Mouse (Mus musculus) midbrain, embryonic 10.5 days (tissue): ENCODE measurements around the gene Grb10. TPM values are rescaled to one million over a fixed set of nuclear protein-coding genes. Genes with fewer than 3 reads are reported as not detected.

ENCODE experiments used
- DNase-seq: peaks from one replicate; pipeline ENCODE4 v3.0.0-alpha.2; 2017; ENCODE audit warnings: low spot score
- H3K27ac ChIP-seq: fragments of 300-500 bp; sonication (generic); replicated peaks from 2 replicates; pipeline ENCODE4 v1.5.1; 2016; ENCODE audit warnings: mild to moderate bottlenecking
- H3K27me3 ChIP-seq: fragments of 300-500 bp; sonication (generic); 2 replicates; pipeline ENCODE4 v1.6.1; 2016; ENCODE audit warnings: low read depth, mild to moderate bottlenecking; ENCODE audit not compliant: poor library complexity, severe bottlenecking
- H3K36me3 ChIP-seq: fragments of 300-500 bp; sonication (generic); 2 replicates; pipeline ENCODE4 v1.6.1; 2016; ENCODE audit warnings: mild to moderate bottlenecking, moderate library complexity
- H3K4me1 ChIP-seq: fragments of 300-500 bp; sonication (generic); 2 replicates; pipeline ENCODE4 v1.6.1; 2016
- H3K4me3 ChIP-seq: fragments of 300-500 bp; sonication (generic); 2 replicates; pipeline ENCODE4 v1.5.1; 2016; ENCODE audit warnings: mild to moderate bottlenecking, moderate library complexity
- H3K9me3 ChIP-seq: fragments of 300-500 bp; sonication (generic); replicated peaks from 2 replicates; pipeline ENCODE4 v1.6.1; 2016; ENCODE audit warnings: mild to moderate bottlenecking
- WGBS: fragments of 180-500 bp; shearing (Covaris S2); methylation state at CpG from one replicate; pipeline ENCODE4 v1.1.7; 2016; 5-methylcytosine and 5-hydroxymethylcytosine counted together
- polyA plus RNA-seq: library from polyadenylated mRNA; unstranded; fragments of >200 nt; fragmentation: Nextera tagmentation; extraction: Ambion mirVana; gene quantifications from 2 replicates; pipeline ENCODE4 v1.2.1, GENCODE M21; 2016

Gene Grb10
- polyA plus RNA-seq, 1 experiment from 2014 or later, result 441 TPM

DNA sequence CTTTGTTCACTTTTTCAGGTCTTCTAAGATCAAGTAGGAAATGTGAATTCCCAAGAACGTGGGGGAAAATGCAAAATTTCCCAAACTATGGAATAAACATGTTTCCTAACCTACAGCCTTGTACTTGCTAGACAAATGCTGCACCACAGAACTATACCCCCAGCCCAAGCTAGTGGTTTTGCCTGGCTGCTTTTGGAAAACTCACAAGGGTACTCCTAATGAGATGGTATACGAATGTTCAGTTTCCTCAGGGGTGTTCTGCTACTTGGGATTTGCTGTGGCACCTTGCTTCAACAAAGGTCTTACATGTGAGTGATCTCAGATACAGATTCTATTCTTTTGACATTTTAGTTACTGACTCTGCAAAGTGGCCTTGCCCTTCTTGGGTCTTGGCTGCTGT lies 75.4 kb downstream of the Grb10 start:
- Histone ChIP-seq H3K4me1 (peaks cover 44% of the 10 kb centered on the region), H3K27ac (no peak overlapping the region), H3K9me3 (no peaks in the 10 kb centered on the region), H3K36me3 (peaks cover 81% of the 10 kb centered on the region), H3K4me3 (no peak overlapping the region), H3K27me3 (no peaks in the 10 kb centered on the region)
- no peak for DNase-seq
- WGBS, result 87% methylated on average over 2 of the region's 2 CpGs

DNA sequence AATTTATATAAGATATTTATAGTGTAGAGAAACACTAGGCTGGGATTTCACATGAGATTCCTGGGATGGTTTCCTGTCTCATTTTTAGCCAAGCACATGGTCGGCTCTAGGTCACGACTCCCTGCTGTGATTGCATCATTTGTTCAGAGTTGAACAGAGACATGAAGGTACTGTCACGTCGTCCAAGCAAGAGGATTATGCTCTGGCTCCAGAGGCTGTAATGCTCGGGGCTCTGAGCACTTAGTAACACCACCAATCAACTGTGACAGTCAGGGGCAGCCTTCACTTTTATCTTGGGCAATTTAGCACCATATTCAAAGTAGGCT lies 75.9 kb downstream of the Grb10 start:
- no peaks in the 10 kb centered on the region for H3K27me3 ChIP-seq
- 32% methylated on average over 5 of the region's 5 CpGs for WGBS
- no peak for DNase-seq
- no peaks in the 10 kb centered on the region for H3K9me3 ChIP-seq
- H3K4me1 ChIP-seq, result peaks cover 44% of the 10 kb centered on the region
- H3K4me3 ChIP-seq, result no peak overlapping the region
- H3K36me3 ChIP-seq, result peaks cover 81% of the 10 kb centered on the region
- H3K27ac ChIP-seq, result no peak overlapping the region

DNA sequence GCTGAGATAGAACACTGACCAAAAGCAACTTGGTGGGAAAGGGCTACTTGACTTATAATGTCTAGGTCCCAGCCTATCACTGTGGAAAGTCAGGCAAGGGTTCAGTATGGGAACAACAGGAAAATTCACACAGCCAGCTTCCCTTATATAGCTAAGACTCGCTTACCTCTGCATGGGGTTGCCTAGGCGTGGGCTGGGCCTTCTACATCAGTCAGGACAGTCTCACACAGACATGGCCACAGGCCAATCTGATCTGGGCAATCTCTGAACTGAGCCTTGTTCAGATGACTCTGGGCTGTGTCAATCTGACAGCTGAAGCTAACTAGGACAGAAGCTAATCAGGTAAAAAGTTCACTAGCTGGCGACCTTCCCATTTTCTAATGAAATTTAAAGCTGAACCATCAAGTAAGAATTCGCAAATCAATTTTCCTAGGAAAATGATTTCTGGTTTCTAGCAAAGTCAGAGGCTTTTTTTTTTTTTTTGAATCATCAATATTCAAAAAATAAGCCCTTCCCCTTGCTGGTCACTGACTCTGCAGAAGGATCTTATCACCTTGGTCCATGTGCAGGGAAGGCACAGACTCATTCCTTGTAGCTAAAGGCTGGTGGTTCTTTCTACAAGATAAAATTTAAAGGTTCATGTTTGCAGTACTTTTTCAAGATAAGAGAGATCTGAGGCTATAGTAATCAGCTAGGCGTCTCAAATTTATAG lies 76.4 kb downstream of the Grb10 start:
- Histone ChIP-seq H3K4me3 (no peak overlapping the region), H3K9me3 (no peaks in the 10 kb centered on the region), H3K4me1 (peaks cover 44% of the 10 kb centered on the region), H3K36me3 (peaks cover 80% of the 10 kb centered on the region), H3K27ac (no peak overlapping the region), H3K27me3 (no peaks in the 10 kb centered on the region)
- no peak for DNase-seq
- WGBS, result 89% methylated on average over 5 of the region's 5 CpGs

DNA sequence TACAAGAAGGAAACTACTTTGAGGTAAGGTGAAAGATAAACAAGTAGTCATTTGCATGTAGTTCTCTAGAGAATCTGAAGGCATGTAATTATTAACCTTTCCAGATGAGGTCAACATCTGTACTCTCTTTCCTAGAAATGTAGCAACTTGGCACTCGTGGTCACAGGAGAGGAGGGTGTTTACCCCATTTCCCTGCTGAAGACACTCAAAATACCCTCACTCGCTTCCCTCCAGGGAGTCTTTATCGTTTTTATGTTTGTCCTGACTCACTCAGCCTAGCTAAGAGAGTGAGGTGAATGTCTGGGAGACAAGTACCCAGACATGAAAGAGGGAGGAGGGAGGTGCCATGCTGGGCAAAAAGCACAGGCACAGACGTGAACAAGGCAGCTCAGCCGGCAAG lies 77.6 kb downstream of the Grb10 start:
- DNase-seq, result no peak
- Histone ChIP-seq H3K9me3 (no peaks in the 10 kb centered on the region), H3K4me3 (no peak overlapping the region), H3K27me3 (no peaks in the 10 kb centered on the region), H3K27ac (no peak overlapping the region), H3K36me3 (peaks cover 74% of the 10 kb centered on the region), H3K4me1 (peaks cover 44% of the 10 kb centered on the region)
- 47% methylated on average over 5 of the region's 5 CpGs for WGBS

DNA sequence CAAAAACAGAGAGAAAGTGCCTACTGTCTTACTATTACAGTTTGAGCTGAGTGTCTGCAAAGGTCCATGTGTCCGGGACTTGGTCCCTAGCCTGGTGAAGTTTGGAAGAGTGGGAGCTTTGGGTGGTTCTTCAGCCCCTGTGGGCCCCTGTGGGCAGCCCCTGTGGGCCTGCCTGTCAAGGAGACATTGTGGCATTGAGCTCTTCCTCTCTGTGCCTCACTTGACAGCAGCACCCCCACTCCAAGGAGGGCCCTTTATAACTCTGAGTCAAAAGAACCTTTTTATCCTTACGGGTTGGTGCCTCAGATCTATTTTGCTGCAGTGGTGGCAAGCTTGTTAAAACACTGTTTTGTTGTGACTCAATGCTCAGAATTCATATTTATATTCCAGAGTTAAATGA lies 78.3 kb downstream of the Grb10 start:
- H3K9me3 ChIP-seq, result no peaks in the 10 kb centered on the region
- H3K36me3 ChIP-seq, result peaks cover 74% of the 10 kb centered on the region
- H3K27ac ChIP-seq, result 0 out of 2 replicates have a peak overlapping the region, but pooled peaks have one; percentile 28
- H3K4me1 ChIP-seq, result peaks cover 50% of the 10 kb centered on the region
- H3K27me3 ChIP-seq, result no peaks in the 10 kb centered on the region
- 70% methylated on average over 2 of the region's 2 CpGs for WGBS
- no peak overlapping the region for H3K4me3 ChIP-seq
- no peak for DNase-seq

DNA sequence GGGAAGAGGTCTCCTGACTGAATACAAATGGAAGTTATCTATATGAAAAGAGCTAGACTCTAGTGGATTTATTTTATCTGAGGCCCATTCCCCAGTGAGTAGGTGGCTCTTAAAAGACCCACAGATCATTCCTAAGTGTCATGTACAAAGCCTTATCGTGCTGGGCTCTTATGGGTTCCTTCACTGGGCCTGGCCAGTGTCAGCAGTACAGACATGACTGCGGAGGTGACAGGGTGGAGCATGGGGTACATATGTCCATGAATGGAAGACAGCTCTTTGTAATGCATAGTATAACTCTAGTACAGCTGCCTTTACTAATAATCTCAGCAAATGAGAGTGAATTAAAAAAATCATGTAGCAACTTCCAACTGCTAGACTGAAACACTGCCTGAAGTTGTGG lies 80.0 kb downstream of the Grb10 start:
- 95% methylated on average over 2 of the region's 2 CpGs for WGBS
- no peak overlapping the region for H3K27ac ChIP-seq
- H3K27me3 ChIP-seq, result no peaks in the 10 kb centered on the region
- peaks cover 41% of the 10 kb centered on the region for H3K4me1 ChIP-seq
- H3K4me3 ChIP-seq, result no peak overlapping the region
- no peaks in the 10 kb centered on the region for H3K9me3 ChIP-seq
- no peak for DNase-seq
- peaks cover 74% of the 10 kb centered on the region for H3K36me3 ChIP-seq

DNA sequence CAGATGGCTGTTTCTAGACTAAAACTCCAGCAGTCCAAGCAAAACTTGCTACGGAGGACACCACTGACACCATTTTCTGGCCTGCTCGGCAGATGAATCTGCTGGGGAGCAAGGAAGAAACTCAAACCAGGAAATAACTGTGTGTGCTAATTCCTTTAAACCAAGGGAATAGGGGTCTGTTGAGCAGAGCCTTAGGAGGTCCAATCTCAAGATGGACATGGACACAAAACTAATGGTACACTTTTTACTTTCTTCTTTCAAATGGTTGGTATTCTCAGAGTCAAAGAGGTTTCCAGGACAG lies 80.5 kb downstream of the Grb10 start:
- no peaks in the 10 kb centered on the region for H3K27me3 ChIP-seq
- H3K36me3 ChIP-seq, result peaks cover 75% of the 10 kb centered on the region
- 85% methylated on average over 2 of the region's 2 CpGs for WGBS
- DNase-seq, result no peak
- H3K4me3 ChIP-seq, result no peak overlapping the region
- H3K4me1 ChIP-seq, result peaks cover 36% of the 10 kb centered on the region
- no peak overlapping the region for H3K27ac ChIP-seq
- no peaks in the 10 kb centered on the region for H3K9me3 ChIP-seq

DNA sequence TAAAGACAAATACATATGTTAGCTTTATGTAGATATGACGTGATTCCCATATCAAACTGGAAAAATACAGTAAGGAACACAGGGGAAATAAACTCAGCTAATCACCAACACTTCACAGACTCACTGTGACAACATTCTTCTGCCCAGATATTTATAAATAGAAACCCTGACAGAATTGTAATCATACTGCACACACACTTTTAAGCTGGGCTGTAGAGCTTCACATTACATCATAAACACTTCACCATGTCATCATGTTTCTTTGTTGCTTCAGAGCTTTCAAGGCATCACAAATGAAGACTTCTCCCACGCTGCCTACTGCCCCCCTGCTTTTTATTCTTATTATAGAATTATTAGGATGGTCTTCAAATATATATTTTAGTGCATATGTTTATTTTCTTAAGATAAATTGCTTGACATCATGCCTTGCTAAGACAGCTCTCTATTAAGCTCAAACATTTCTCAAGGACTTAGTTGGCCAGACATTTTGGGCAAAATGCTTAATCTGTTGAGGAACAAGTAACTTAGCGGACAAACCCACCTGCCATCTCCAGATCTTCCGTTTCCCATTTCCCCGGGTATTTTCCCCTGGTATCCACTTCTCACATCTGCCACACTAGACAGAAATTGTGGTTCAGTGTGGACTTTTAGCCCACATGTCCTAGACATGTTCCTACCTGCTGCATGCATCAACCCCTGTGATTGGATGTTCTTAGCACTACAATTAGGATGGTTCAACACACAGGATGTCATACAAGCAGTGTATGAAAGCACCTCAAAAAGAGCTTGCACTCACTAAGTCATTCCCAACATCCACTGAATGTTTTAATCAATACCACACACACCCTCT lies 81.0 kb downstream of the Grb10 start:
- Histone ChIP-seq H3K27me3 (no peaks in the 10 kb centered on the region), H3K9me3 (no peaks in the 10 kb centered on the region), H3K36me3 (peaks cover 80% of the 10 kb centered on the region), H3K4me1 (peaks cover 31% of the 10 kb centered on the region), H3K27ac (no peak overlapping the region), H3K4me3 (no peak overlapping the region)
- DNase-seq, result no peak
- WGBS, result 92% methylated on average over 5 of the region's 5 CpGs

DNA sequence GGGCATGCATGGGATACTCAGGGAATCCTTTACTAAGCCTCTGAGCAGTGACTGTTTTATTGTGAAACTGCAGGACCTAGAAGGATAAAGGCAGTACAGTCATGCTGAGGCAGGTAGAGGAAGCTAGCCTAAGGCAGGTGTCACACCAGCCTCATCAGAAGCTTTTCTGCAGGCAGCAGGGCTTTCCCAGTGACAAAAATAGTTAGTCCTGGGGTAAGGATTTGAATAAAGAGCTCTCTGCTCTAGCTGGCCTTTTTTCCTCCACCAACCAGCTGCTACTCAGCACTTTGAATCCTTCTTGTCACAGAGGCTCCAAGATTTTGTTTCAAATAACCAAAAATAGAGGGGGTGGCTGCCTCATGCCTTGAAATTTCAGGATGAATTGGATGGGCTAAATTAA lies 82.7 kb downstream of the Grb10 start:
- Histone ChIP-seq H3K36me3 (peaks cover 83% of the 10 kb centered on the region), H3K27ac (0 out of 2 replicates have a peak overlapping the region, but pooled peaks have one; percentile 1), H3K4me3 (no peak overlapping the region), H3K27me3 (no peaks in the 10 kb centered on the region), H3K9me3 (no peaks in the 10 kb centered on the region), H3K4me1 (peaks cover 19% of the 10 kb centered on the region)
- DNase-seq, result no peak

DNA sequence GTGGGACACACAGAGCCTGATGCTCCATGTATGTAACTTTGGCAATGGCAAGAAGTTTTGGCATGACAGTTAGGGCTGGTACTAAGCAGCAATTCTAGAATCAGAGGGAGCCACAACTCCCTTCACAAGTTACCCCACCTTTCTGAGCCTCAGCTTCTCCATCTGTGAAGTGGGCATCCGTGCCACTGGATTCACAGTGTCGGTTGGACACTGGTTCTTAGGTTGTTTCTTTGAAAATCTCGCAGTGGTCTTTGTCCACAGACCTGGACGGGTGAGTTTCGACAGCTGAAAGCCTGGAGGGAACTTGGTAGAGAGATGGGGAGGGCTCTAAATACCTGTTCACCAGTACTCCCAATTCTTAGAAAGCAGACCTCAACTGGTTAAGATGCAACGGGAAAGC lies 83.9 kb downstream of the Grb10 start:
- Histone ChIP-seq H3K4me1 (peaks cover 9% of the 10 kb centered on the region), H3K9me3 (no peaks in the 10 kb centered on the region), H3K27me3 (no peaks in the 10 kb centered on the region), H3K27ac (no peak overlapping the region), H3K36me3 (peaks cover 84% of the 10 kb centered on the region), H3K4me3 (no peak overlapping the region)
- 94% methylated on average over 6 of the region's 6 CpGs for WGBS
- DNase-seq, result no peak

DNA sequence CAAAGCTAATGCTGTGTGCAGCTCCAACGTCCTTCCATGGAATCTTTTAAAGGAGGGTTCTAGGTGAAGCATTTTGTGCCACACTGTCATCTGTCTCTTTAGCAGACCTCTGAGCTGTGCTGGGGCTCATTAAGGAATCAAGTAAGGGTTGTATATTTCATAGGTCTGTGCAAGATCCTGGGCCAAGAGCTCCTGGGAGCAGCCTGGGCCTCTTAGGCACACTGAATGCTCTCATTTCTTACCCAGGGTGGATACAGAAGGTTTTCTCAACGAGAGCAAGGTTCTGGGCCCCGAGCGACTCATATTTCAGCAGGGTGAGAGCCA lies 84.4 kb downstream of the Grb10 start:
- Histone ChIP-seq H3K9me3 (no peaks in the 10 kb centered on the region), H3K27ac (no peak overlapping the region), H3K27me3 (no peaks in the 10 kb centered on the region), H3K4me1 (peaks cover 12% of the 10 kb centered on the region), H3K4me3 (no peak overlapping the region), H3K36me3 (peaks cover 84% of the 10 kb centered on the region)
- DNase-seq, result no peak
- 90% methylated on average over 4 of the region's 4 CpGs for WGBS

DNA sequence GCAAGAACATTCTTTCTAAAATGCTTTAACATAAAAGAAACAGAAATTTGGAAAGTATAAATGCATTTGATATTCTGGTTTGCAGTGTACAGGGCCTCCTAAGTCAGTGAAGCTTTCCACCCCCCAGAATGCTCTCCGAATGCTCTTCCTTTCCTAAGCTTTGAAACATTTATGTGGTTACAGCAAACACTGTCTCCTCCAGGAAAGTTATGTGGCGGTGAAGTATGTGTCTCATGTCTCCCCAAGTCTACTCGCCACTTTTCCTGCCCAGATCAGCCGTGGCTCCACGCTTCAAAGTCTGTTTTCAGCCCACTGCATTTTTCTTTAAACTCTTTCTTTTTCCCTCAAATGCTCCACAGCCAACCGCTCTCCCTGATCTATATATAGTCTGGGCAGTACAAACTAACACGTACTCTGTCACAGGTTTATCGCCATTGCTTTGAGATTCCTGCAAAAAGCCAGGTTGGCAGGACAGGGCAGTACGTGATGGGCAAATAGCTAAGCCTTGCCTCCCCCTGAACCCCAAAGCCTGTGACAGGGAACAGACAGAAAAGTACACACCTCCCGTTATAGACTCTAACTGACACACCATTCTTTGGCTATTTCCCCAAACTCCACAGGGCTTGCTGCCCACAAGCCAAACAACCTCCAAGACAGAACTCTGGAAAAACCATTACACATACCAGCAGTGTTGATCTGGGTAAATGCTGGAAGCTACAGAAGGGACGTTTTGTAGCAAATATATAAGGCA lies 84.9 kb downstream of the Grb10 start:
- 93% methylated on average over 11 of the region's 11 CpGs for WGBS
- H3K4me3 ChIP-seq, result no peak overlapping the region
- H3K4me1 ChIP-seq, result peaks cover 17% of the 10 kb centered on the region
- no peak for DNase-seq
- no peak overlapping the region for H3K27ac ChIP-seq
- H3K9me3 ChIP-seq, result no peaks in the 10 kb centered on the region
- H3K27me3 ChIP-seq, result no peaks in the 10 kb centered on the region
- H3K36me3 ChIP-seq, result peaks cover 85% of the 10 kb centered on the region

DNA sequence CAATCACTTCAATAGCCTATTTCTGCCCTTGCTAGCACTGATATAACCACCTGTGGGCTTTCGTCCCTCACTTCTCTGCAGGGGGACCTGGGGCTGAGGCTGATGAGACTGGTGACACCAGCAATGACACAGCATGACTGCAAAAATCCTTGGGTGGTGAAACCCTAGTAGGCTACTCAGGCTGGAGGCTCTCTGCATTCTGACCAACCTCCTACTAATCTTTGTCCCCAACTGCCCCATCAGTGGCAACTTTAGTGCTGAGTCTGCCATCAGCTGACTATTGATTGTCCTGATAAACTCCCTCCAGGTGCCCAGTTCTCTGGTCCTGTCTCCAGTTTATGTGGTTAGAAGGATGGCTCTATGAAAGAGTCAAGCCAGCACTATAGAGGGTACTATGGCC lies 85.9 kb downstream of the Grb10 start:
- Histone ChIP-seq H3K9me3 (no peaks in the 10 kb centered on the region), H3K4me1 (peaks cover 22% of the 10 kb centered on the region), H3K4me3 (no peak overlapping the region), H3K27me3 (no peaks in the 10 kb centered on the region), H3K36me3 (peaks cover 86% of the 10 kb centered on the region), H3K27ac (no peak overlapping the region)
- WGBS, result 87% methylated on average over 1 of the region's 1 CpGs
- no peak for DNase-seq
